9 mouse cellular contexts compared by ENCODE assay signal in the genomic region with DNA sequence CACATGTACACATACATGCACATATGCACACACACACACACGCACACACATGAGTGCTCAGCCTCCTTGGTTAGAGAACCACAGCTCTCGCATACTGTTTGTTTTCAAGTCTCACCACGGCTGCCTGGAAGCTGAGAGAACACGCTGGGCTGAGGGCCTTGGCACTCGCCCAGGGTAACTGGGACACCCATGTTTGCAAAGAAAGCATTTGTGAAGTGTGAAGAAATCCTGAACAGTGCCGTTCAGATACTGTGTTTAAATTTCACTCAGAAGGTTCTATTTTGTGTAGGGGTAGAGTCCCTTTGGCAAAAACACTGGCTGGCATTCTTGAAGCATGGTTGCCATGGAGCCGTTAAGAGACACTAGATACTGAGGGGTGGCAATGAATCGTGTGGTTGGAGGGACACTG.
DNase-seq lines count a peak whose midpoint lies in the region; ATAC-seq lines count a peak whose summit lies in the region.
"Had no signal": no experiment of that assay in that cellular context is flagged by ENCODE, and none has a peak within 500 bp of the region (broad histone marks: within the 10 kb centered on the region; RNA-seq: fewer than 3 reads in every experiment).

No protein-coding gene starts in this region.

- no peak overlapping the region for H3K9ac ChIP-seq in neural tube, embryonic 12.5 days
- no peak overlapping the region for H3K9ac ChIP-seq in lung, embryonic 16.5 days (ENCODE audit: low read length)

- peak; percentile 65 for ATAC-seq in neural tube, embryonic 12.5 days (ENCODE audit: low FRiP score, low read depth)
- ATAC-seq in lung, embryonic 16.5 days (ENCODE audit: low read depth) = peak; percentile 77

- H3K4me2 ChIP-seq in neural tube, embryonic 12.5 days (replicated peaks) = no peak overlapping the region
- H3K4me2 ChIP-seq in lung, embryonic 16.5 days (ENCODE audit: low read depth, low read length) = no peak overlapping the region

- peaks cover 27% of the 10 kb centered on the region for H3K4me1 ChIP-seq in neural tube, embryonic 12.5 days
- H3K4me1 ChIP-seq in lung, embryonic 16.5 days (replicated peaks; ENCODE audit: control insufficient read depth, insufficient read depth, low read length) = peaks cover 40% of the 10 kb centered on the region

- H3K4me3 ChIP-seq in neural tube, embryonic 12.5 days = no peak overlapping the region
- no peak overlapping the region for H3K4me3 ChIP-seq in lung, embryonic 16.5 days (ENCODE audit: low read length)

- no peak for DNase-seq in neural tube, embryonic 10.5 days (ENCODE audit: extremely low spot score, low spot score)
- peak; percentile 80 for DNase-seq in layer of hippocampus, adult 11-12 months (ENCODE audit: low spot score)
- DNase-seq in telencephalon, adult 2 months (ENCODE audit: low read depth, low spot score) = peak; percentile 80
- no peak for DNase-seq in spleen, postnatal 10 days (ENCODE audit: low spot score in 2 of 2)
- no peak for DNase-seq in thymus, postnatal 4 days
- no peak for DNase-seq in adrenal gland, adult 18-20 months (ENCODE audit: low spot score in 2 of 2)

- H3K9me3 ChIP-seq in neural tube, embryonic 12.5 days = no peaks in the 10 kb centered on the region
- H3K9me3 ChIP-seq in lung, embryonic 16.5 days (ENCODE audit: control insufficient read depth, low read length) = no peaks in the 10 kb centered on the region

- H3K27ac ChIP-seq in neural tube, embryonic 12.5 days = no peak overlapping the region
- peak overlapping the region; percentile 80 for H3K27ac ChIP-seq in lung, embryonic 16.5 days (ENCODE audit: low read length)
- H3K27ac ChIP-seq: macrophage had no signal

- WGBS in neural tube, embryonic 12.5 days = 45% methylated on average over 8 of the region's 8 CpGs
- 15% methylated on average over 8 of the region's 8 CpGs for WGBS in lung, embryonic 16.5 days

- H3K36me3 ChIP-seq in neural tube, embryonic 12.5 days = no peaks in the 10 kb centered on the region
- H3K36me3 ChIP-seq in lung, embryonic 16.5 days (ENCODE audit: control insufficient read depth, insufficient read depth, low read length) = no peaks in the 10 kb centered on the region

- peaks cover 5% of the 10 kb centered on the region; the same call in 1 of the 2 replicates for H3K27me3 ChIP-seq in neural tube, embryonic 12.5 days (replicated peaks)
- H3K27me3 ChIP-seq in lung, embryonic 16.5 days (ENCODE audit: control insufficient read depth, insufficient read depth, low read depth, low read length) = no peaks in the 10 kb centered on the region

Comparison
In these comparisons a context has a peak if more than half of its experiments do, and no peak if none do; other contexts are left out.
1. DNase-seq: peak in layer of hippocampus, adult 11-12 months (single experiment) and telencephalon, adult 2 months (single experiment); none in neural tube, embryonic 10.5 days (single experiment), spleen, postnatal 10 days (0 of 2), thymus, postnatal 4 days (single experiment) and adrenal gland, adult 18-20 months (0 of 2).